In the genomic region with DNA sequence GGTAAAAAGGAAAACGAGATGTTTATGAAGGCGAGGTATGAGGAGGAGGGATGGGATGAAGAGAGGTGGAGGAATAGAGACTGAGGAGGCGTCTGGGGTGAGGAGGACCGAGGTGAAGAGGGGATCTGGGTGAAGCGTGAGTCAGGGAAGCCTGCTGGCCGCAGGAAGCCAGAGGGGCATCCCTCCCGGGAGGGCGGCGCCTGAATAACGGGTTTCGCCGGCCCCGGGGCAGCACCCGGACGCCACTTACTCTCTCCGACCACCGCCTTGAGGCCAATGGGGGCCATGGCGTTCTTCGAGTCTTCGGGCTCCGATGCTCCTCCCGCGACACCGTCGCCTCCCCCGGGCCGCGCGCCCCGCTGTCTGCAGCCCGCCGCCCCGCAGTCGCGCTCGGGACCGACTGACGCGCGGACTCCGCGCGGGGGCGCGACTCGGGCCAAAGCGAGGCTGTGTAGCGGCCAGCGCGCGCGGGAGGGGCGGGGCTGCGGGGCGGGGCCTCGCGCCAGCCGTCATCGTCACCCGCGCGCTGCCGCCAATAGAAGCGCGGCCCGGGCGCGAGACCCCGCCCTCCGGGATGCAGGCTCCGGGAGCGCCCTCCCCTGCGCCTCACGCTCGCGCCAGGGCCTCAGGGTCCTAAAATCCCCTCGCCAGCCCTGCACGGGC, we compare ENCODE assay signal across 8 mouse cellular contexts. TPM values are rescaled to one million over a fixed set of nuclear protein-coding genes. Genes with fewer than 3 reads are reported as not detected.
A peak's percentile ranks its signal among the peaks of the same experiment; 100 is the strongest.
DNase-seq lines count a peak whose midpoint lies in the region; ATAC-seq and TF ChIP-seq lines count a peak whose summit lies in the region.

A gene (minus strand): TSS at position 441 of the 663 bp plus-strand sequence.

- TF ChIP-seq POLR2A in embryonic fibroblast, embryonic 13.5 days (IDR thresholded peaks at IDR 0.05; ENCODE audit: low read depth, low read length): peak; percentile 76
- peak; percentile 93 for TF ChIP-seq POLR2A in myocyte (IDR thresholded peaks at IDR 0.05; ENCODE audit: insufficient read length, low read depth)

- peak; percentile 90 for DNase-seq in CD4-positive helper T cell, adult 2 months (ENCODE audit: low read depth, low spot score)
- DNase-seq in brain, adult 2 months (ENCODE audit: low read depth, low spot score): peak; percentile 98
- peak; percentile 93 for DNase-seq in heart, embryonic 10.5 days (ENCODE audit: low spot score)
- peak; percentile 84 for DNase-seq in liver, embryonic 11.5 days (ENCODE audit: low spot score)
- peak; percentile 90 to 96 for DNase-seq in spleen, postnatal 4 days (ENCODE audit: low spot score in 2 of 2)

- peak within 1 kb of the TSS; percentile 95 for H3K4me2 ChIP-seq in kidney, embryonic 14.5 days (replicated peaks; ENCODE audit: low read depth, low read length)
- H3K4me2 ChIP-seq in liver, embryonic 11.5 days: peak within 1 kb of the TSS; percentile 96
- peak within 1 kb of the TSS; percentile 86 for H3K4me2 ChIP-seq in myocyte (ENCODE audit: low read depth)

- peak within 1 kb of the TSS; percentile 72 for H3K9ac ChIP-seq in kidney, embryonic 14.5 days (ENCODE audit: low read depth, low read length)
- H3K9ac ChIP-seq in liver, embryonic 11.5 days (ENCODE audit: low read depth, low read length): peak within 1 kb of the TSS; percentile 62

- peak within 1 kb of the TSS; percentile 70 for H3K4me3 ChIP-seq in embryonic fibroblast, embryonic 13.5 days (ENCODE audit: insufficient read depth, low read length)
- H3K4me3 ChIP-seq in heart, embryonic 10.5 days: peak within 1 kb of the TSS; percentile 89
- H3K4me3 ChIP-seq in kidney, embryonic 14.5 days (ENCODE audit: low read length): peak within 1 kb of the TSS; percentile 72
- H3K4me3 ChIP-seq in liver, embryonic 11.5 days (ENCODE audit: low read depth, low read length): peak within 1 kb of the TSS; percentile 81
- H3K4me3 ChIP-seq in myocyte: peak within 1 kb of the TSS; percentile 90

- H3K27me3 ChIP-seq in heart, embryonic 10.5 days (ENCODE audit: insufficient read depth, poor library complexity, severe bottlenecking): peaks cover 14% of the 10 kb centered on the region
- H3K27me3 ChIP-seq in kidney, embryonic 14.5 days (ENCODE audit: control insufficient read depth, insufficient read depth, low read length): peaks cover 4% of the 10 kb centered on the region; the same call in 1 of the 2 replicates
- peaks cover 12% of the 10 kb centered on the region for H3K27me3 ChIP-seq in liver, embryonic 11.5 days (replicated peaks; ENCODE audit: control insufficient read depth, insufficient read depth, low read length)
- no peaks in the 10 kb centered on the region for H3K27me3 ChIP-seq in myocyte (ENCODE audit: control insufficient read depth, insufficient read depth, insufficient read length)

- no peaks in the 10 kb centered on the region for H3K36me3 ChIP-seq in heart, embryonic 10.5 days
- no peaks in the 10 kb centered on the region for H3K36me3 ChIP-seq in kidney, embryonic 14.5 days (ENCODE audit: control insufficient read depth, insufficient read depth, low read length)
- H3K36me3 ChIP-seq in liver, embryonic 11.5 days (ENCODE audit: control insufficient read depth, insufficient read depth, low read length): no peaks in the 10 kb centered on the region
- no peaks in the 10 kb centered on the region for H3K36me3 ChIP-seq in myocyte (ENCODE audit: control insufficient read depth, insufficient read depth)

- WGBS in heart, embryonic 10.5 days: under 1% methylated on average over 78 of the region's 78 CpGs
- 1% methylated on average over 70 of the region's 78 CpGs for whole genome bisulfite sequencing in kidney, embryonic 14.5 days
- under 1% methylated on average over 76 of the region's 78 CpGs for WGBS in liver, embryonic 11.5 days

- peak within 1 kb of the TSS; percentile 81 for H3K27ac ChIP-seq in embryonic fibroblast, embryonic 13.5 days (ENCODE audit: insufficient read depth, low read length)
- H3K27ac ChIP-seq in heart, embryonic 10.5 days: peak within 1 kb of the TSS; percentile 90
- H3K27ac ChIP-seq in kidney, embryonic 14.5 days (ENCODE audit: low read depth, low read length): peak within 1 kb of the TSS; percentile 62; the same call in 1 of the 2 replicates
- no peak within 1 kb of the TSS for H3K27ac ChIP-seq in liver, embryonic 11.5 days (ENCODE audit: low read depth, low read length)

- no peaks in the 10 kb centered on the region for H3K4me1 ChIP-seq in embryonic fibroblast, embryonic 13.5 days (ENCODE audit: control insufficient read depth, insufficient read depth, low read length)
- H3K4me1 ChIP-seq in heart, embryonic 10.5 days: peaks cover 18% of the 10 kb centered on the region
- no peaks in the 10 kb centered on the region; the same call in 1 of the 2 replicates for H3K4me1 ChIP-seq in kidney, embryonic 14.5 days (ENCODE audit: control insufficient read depth, insufficient read depth, low read length)
- no peaks in the 10 kb centered on the region; the same call in none of the 2 replicates for H3K4me1 ChIP-seq in liver, embryonic 11.5 days (replicated peaks; ENCODE audit: control insufficient read depth, insufficient read depth, low read length)

- peak within 1 kb of the TSS; percentile 29 for H3ac ChIP-seq in myocyte (ENCODE audit: control insufficient read depth, insufficient read length)

- TF ChIP-seq CTCF in embryonic fibroblast, embryonic 13.5 days (IDR thresholded peaks at IDR 0.05; ENCODE audit: borderline replicate concordance, insufficient read depth, low read length): no peak

- ATAC-seq in kidney, embryonic 14.5 days (ENCODE audit: low FRiP score, low TSS enrichment): peak; percentile 96
- peak; percentile 93 for ATAC-seq in liver, embryonic 11.5 days (replicated peaks; ENCODE audit: low FRiP score)

- H3K9me3 ChIP-seq in heart, embryonic 10.5 days: no peaks in the 10 kb centered on the region
- no peaks in the 10 kb centered on the region for H3K9me3 ChIP-seq in kidney, embryonic 14.5 days (ENCODE audit: control insufficient read depth, low read length)
- no peaks in the 10 kb centered on the region for H3K9me3 ChIP-seq in liver, embryonic 11.5 days (ENCODE audit: control insufficient read depth, low read length)

- H3K79me2 ChIP-seq in myocyte (ENCODE audit: control insufficient read depth, insufficient read depth): peaks cover 34% of the 10 kb centered on the region

TF ChIP-seq in myocyte, 11 proteins besides CTCF, POLR2A, EP300 and RAD21:
- TF ChIP-seq E2F4 (IDR thresholded peaks at IDR 0.05; ENCODE audit: insufficient read depth): peak; percentile 19
- no peak for TF ChIP-seq USF1 (IDR thresholded peaks at IDR 0.05; ENCODE audit: low read depth)
- peak; percentile 73 for TF ChIP-seq POLR2AphosphoS2 (IDR thresholded peaks at IDR 0.05; ENCODE audit: insufficient read length, low read depth)

RNA-seq across cellular contexts. Expression of the gene that starts here (rescaled TPM):
- 33.3 and 41.4 TPM in 2 replicates for polyA plus RNA-seq in embryonic fibroblast, embryonic 13.5 days (2011; ENCODE audit: insufficient read length, low read depth, missing spikeins)
- 19.1 and 21.6 TPM in 2 replicates for polyA plus RNA-seq in heart, embryonic 10.5 days (2016; fragmentation: Nextera tagmentation; extraction: Ambion mirVana)
- polyA plus RNA-seq in kidney, embryonic 14.5 days (2014; fragmentation: Nextera tagmentation; extraction: Ambion mirVana): 11.2 and 16.2 TPM in 2 replicates
- 11.8 and 12.0 TPM in 2 replicates for polyA plus RNA-seq in liver, embryonic 11.5 days (2014; fragmentation: Nextera tagmentation; extraction: Ambion mirVana)
- polyA plus RNA-seq in myocyte (2012; fragmentation: generic; extraction: Trizol): 32.2 TPM
